Mouse (Mus musculus): Measurements from ENCODE around the gene Gm13124.
"Not testable (repeated sequence)": the region's sequence is repeated elsewhere in the genome, so short reads cannot be mapped to it uniquely, and the experiment has no call there.

DNA sequence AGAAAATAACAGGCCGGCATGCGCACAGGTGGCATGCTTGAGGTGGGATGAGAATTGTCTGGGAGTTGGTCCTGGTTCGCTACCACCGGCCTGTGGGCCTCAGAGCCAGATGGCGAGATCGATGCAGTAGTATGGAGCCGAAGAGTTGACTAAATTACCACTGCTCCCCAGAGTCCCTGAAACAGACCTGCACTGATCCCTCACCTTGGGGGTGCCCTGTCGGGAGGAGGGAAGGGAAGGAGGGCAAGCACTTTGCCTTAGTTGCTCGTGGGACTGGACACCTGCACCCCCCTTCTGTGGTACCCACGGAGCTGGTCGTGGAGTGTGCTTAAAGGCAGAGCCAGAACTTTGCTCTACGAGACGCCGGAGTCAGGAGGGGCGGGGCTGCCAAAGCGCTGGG, 21.3 kb upstream of the Gm13124 start:
- not testable (repeated sequence) for TF ChIP-seq CTCF (IDR thresholded peaks at IDR 0.05; ENCODE audit: control insufficient read depth, insufficient read depth, insufficient read length); CEBPB (IDR thresholded peaks at IDR 0.05; ENCODE audit: low read depth); MYOD1 (IDR thresholded peaks at IDR 0.05; ENCODE audit: control insufficient read depth, insufficient read length, low read depth); MAX (IDR thresholded peaks at IDR 0.05); MYOG (IDR thresholded peaks at IDR 0.05; ENCODE audit: control insufficient read depth, extremely low read depth, insufficient read length); USF1 (IDR thresholded peaks at IDR 0.05; ENCODE audit: low read depth); FOSL1 (IDR thresholded peaks at IDR 0.05; ENCODE audit: insufficient read depth, low read length, poor library complexity, severe bottlenecking)

All from C2C12 (cell line).